Mouse (Mus musculus): ENCODE results near the gene Uhrf1bp1l.

DNA sequence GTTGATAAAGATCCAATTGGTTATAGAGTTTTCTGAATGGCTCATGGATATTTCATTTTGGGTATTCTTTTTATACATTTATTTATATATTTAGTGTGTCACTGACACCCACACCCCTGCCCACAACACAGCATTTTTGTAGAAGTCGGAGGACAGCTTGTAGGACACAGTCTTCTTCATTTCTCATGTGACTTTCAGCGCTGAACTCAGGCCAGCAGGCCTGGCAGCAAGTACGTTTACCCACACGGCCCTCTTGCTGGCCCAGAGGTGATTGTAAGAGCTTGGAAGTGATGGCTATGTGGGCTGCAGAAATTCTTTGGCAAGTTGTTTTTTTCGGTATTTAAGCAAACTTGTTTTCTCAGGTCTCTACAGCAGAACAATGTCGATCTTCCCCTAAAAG lies 49.3 kb downstream of the Uhrf1bp1l start:
- no peak for TF ChIP-seq CTCF (IDR thresholded peaks at IDR 0.05; ENCODE audit: borderline replicate concordance, insufficient read depth, low read length)
- TF ChIP-seq POLR2A (IDR thresholded peaks at IDR 0.05; ENCODE audit: low read depth, low read length): no peak
